Mouse (Mus musculus): Measurements from ENCODE around the gene Slc7a1.

- TF ChIP-seq CTCF (IDR thresholded peaks at IDR 0.05; ENCODE audit: low read depth) = no peak
- TF ChIP-seq EP300 (optimal IDR thresholded peaks at IDR 0.05) = no peak
Measured at GRCm38 (mm10) chr5:148383841-148384500, 15.7 kb downstream of the Slc7a1 start.

Measured in stomach, postnatal 0 days (tissue).